Mouse (Mus musculus) erythroblast, embryonic 14.5 days (primary cell): Measurements from ENCODE around the gene Grrp1.

Source experiments
- GATA1 ChIP-seq: IDR thresholded peaks from 2 replicates; pipeline ENCODE4 v1.6.1; 2012; ENCODE audit warnings: low read length, inconsistent platforms, mixed read lengths
- TAL1 ChIP-seq: IDR thresholded peaks from 3 replicates; pipeline ENCODE4 v1.6.1; 2012; ENCODE audit warnings: low read length, inconsistent platforms, mixed read lengths

- no peak for TF ChIP-seq GATA1
- no peak for TF ChIP-seq TAL1
Measured at GRCm38 (mm10) chr4:134293061-134293691, 39.3 kb upstream of the Grrp1 start.
